Mouse (Mus musculus) frontal cortex, postnatal 25 days (tissue): ENCODE results near the gene Ube2o.

Experiments used
- DNase-seq, 2 experiments: peaks; one replicate each; pipeline ENCODE4 v3.0.0; 2022; ENCODE audit warnings: low spot score in 2 of 2

Ube2o gene

DNA sequence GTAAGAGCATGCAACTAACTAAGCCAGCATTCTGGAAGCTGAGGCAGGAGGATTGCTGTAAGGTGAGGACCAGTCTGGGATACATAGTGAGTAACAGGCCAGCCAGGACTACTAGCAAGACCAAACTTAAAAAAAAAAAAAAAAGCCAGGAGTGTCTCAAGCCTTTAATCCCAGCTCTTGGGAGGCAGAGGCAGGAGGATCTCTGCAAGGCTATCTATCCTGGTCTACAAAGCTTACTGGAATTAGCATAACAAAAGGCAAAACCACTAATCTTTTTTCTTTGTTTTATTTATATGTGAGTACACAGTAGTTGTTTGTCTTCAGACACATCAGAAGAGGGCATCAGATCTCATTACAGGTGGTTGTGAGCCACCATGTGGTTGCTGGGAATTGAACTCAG, 93.0 kb downstream of the Ube2o start:
- DNase-seq: no peak
